Mouse (Mus musculus): Measurements from ENCODE around the gene Snap29.

GRCm38 (mm10) chr16:17405736-17406443 is at the start of gene Snap29, which contains the start of gene Pi4ka:
- peak; percentile 59; the same call in 1 of the 2 replicates for TF ChIP-seq POLR2A (IDR thresholded peaks at IDR 0.05; ENCODE audit: borderline replicate concordance, extremely low read depth, low read depth, low read length)
- no peak for TF ChIP-seq CTCF (IDR thresholded peaks at IDR 0.05; ENCODE audit: insufficient read depth, low read length)

All from lung, adult 2 months (tissue).